Mouse (Mus musculus) heart, embryonic 14.5 days (tissue): Measurements from ENCODE around the gene Hsd3b1. TPM values are rescaled to one million over a fixed set of nuclear protein-coding genes. Genes with fewer than 3 reads are reported as not detected.

Experiments used
- ATAC-seq: fragments of 200-750 bp; cut with Nextera tagmentation; 2 replicates; pipeline ENCODE4 v1.8.0; 2017; ENCODE audit warnings: low read depth, moderate TSS enrichment; ENCODE audit not compliant: insufficient number of reproducible peaks, insufficient read depth, low FRiP score
- H3K27ac ChIP-seq, 2 experiments: fragments of 200-500 bp in 1 of 2; fragments of 300-500 bp in 1 of 2; sonication (generic) in 1 of 2; replicated peaks in 1 of 2; 2 replicates each; pipeline ENCODE4 v1.5.1; 2012 to 2014; ENCODE audit warnings: low read depth in 2 of 2, low read length in 2 of 2, control low read depth in 1 of 2, mild to moderate bottlenecking in 1 of 2, mixed read lengths in 1 of 2; ENCODE audit not compliant: control insufficient read depth in 1 of 2, insufficient read depth in 1 of 2
- H3K27me3 ChIP-seq: fragments of 300-500 bp; sonication (generic); 2 replicates; pipeline ENCODE4 v1.6.1; 2014; ENCODE audit warnings: mild to moderate bottlenecking, low read length, control low read depth; ENCODE audit not compliant: control insufficient read depth, insufficient read depth
- H3K36me3 ChIP-seq: fragments of 300-500 bp; sonication (generic); 2 replicates; pipeline ENCODE4 v1.6.1; 2014; ENCODE audit warnings: mild to moderate bottlenecking, control low read depth, low read length, mixed read lengths; ENCODE audit not compliant: control insufficient read depth, insufficient read depth
- H3K4me1 ChIP-seq, 2 experiments: fragments of 200-500 bp in 1 of 2; fragments of 300-500 bp in 1 of 2; sonication (generic) in 1 of 2; 2 replicates each; pipeline ENCODE4 v1.6.1; 2012 to 2014; ENCODE audit warnings: low read length in 2 of 2, control low read depth in 1 of 2, mixed read lengths in 1 of 2; ENCODE audit not compliant: control insufficient read depth in 2 of 2, insufficient read depth in 2 of 2
- H3K4me2 ChIP-seq: fragments of 300-500 bp; sonication (generic); 2 replicates; pipeline ENCODE4 v1.6.1; 2014; ENCODE audit warnings: mild to moderate bottlenecking, low read length
- H3K4me3 ChIP-seq, 2 experiments: fragments of 200-500 bp in 1 of 2; fragments of 300-500 bp in 1 of 2; sonication (generic) in 1 of 2; 2 replicates each; pipeline ENCODE4 v1.5.1; 2012 to 2014; ENCODE audit warnings: low read length in 2 of 2, mild to moderate bottlenecking in 2 of 2, control low read depth in 1 of 2, low read depth in 1 of 2, moderate library complexity in 1 of 2; ENCODE audit not compliant: control insufficient read depth in 1 of 2, insufficient read depth in 1 of 2
- H3K9ac ChIP-seq: fragments of 300-500 bp; sonication (generic); 2 replicates; pipeline ENCODE4 v1.6.1; 2014; ENCODE audit warnings: mild to moderate bottlenecking, low read length
- H3K9me3 ChIP-seq: fragments of 300-500 bp; sonication (generic); 2 replicates; pipeline ENCODE4 v1.6.1; 2016; ENCODE audit warnings: low read length, control low read depth; ENCODE audit not compliant: control insufficient read depth
- WGBS: fragments of 180-500 bp; shearing (Covaris S2); extraction: QIAGEN DNeasy Blood & Tissue Kit; methylation state at CpG from one replicate; pipeline ENCODE4 v1.1.7; 2014; 5-methylcytosine and 5-hydroxymethylcytosine counted together
- polyA plus RNA-seq: library from polyadenylated mRNA; unstranded; fragments of >200 nt; fragmentation: Nextera tagmentation; extraction: Ambion mirVana; gene quantifications from 2 replicates; pipeline ENCODE4 v1.2.1, GENCODE M21; 2014

Gene Hsd3b1
- 0.16 TPM in 1 of 2 replicates, not detected in the other for polyA plus RNA-seq

GRCm38 (mm10) chr3:98859576-98859975 is at the start of gene Hsd3b1:
Hsd3b1 (minus strand) TSS chr3:98859794.
- Histone ChIP-seq H3K4me3 (no peak within 1 kb of the TSS), H3K27ac (no peak within 1 kb of the TSS), H3K4me2 (no peak within 1 kb of the TSS), H3K9ac (no peak within 1 kb of the TSS), H3K27me3 (no peaks in the 10 kb centered on the region), H3K36me3 (no peaks in the 10 kb centered on the region), H3K4me1 (peaks cover 5 to 6% of the 10 kb centered on the region in 2 experiments; a peak in 3 of 4 replicates), H3K9me3 (no peaks in the 10 kb centered on the region)
- 91% methylated on average over 3 of the region's 3 CpGs for WGBS
- ATAC-seq, result no peak

GRCm38 (mm10) chr3:98897606-98898005 is 38.0 kb upstream of the Hsd3b1 start:
- 86% methylated on average over 2 of the region's 2 CpGs for WGBS
- Histone ChIP-seq H3K27me3 (no peaks in the 10 kb centered on the region), H3K9me3 (no peaks in the 10 kb centered on the region), H3K4me1 (no peaks in the 10 kb centered on the region), H3K9ac (no peak overlapping the region), H3K4me3 (no peak overlapping the region), H3K4me2 (no peak overlapping the region), H3K27ac (no peak overlapping the region), H3K36me3 (no peaks in the 10 kb centered on the region)
- no peak for ATAC-seq

- ATAC-seq, result no peak
- Histone ChIP-seq H3K9ac (no peak overlapping the region), H3K4me2 (peak overlapping the region; percentile 33), H3K4me1 (no peaks in the 10 kb centered on the region), H3K36me3 (no peaks in the 10 kb centered on the region), H3K27ac (no peak overlapping the region), H3K27me3 (no peaks in the 10 kb centered on the region), H3K4me3 (peak overlapping the region in 1 of 2 experiments; percentile 10; a peak in 2 of 4 replicates), H3K9me3 (no peaks in the 10 kb centered on the region)
- 43% methylated on average over 10 of the region's 10 CpGs for WGBS
Observed at GRCm38 (mm10) chr3:98895071-98895601, 35.5 kb upstream of the Hsd3b1 start.

- no peaks in the 10 kb centered on the region for H3K9me3 ChIP-seq
- WGBS, result 74% methylated on average over 3 of the region's 3 CpGs
Observed at GRCm38 (mm10) chr3:98893057-98893772, 33.6 kb upstream of the Hsd3b1 start, which contains the start of gene Hao2. Hao2 (minus strand) TSS chr3:98893239.

GRCm38 (mm10) chr3:98890430-98890829 is 30.8 kb upstream of the Hsd3b1 start:
- Histone ChIP-seq H3K4me1 (no peaks in the 10 kb centered on the region), H3K27me3 (no peaks in the 10 kb centered on the region), H3K9me3 (no peaks in the 10 kb centered on the region), H3K27ac (no peak overlapping the region), H3K4me3 (no peak overlapping the region), H3K36me3 (no peaks in the 10 kb centered on the region), H3K4me2 (no peak overlapping the region), H3K9ac (no peak overlapping the region)
- no peak for ATAC-seq
- 39% methylated on average over 4 of the region's 4 CpGs for WGBS

More at GRCm38 (mm10) chr3:98893057-98893772, 33.6 kb upstream of the Hsd3b1 start, which contains the start of gene Hao2:
- Histone ChIP-seq H3K9ac (no peak within 1 kb of the TSS), H3K36me3 (no peaks in the 10 kb centered on the region), H3K27me3 (no peaks in the 10 kb centered on the region), H3K4me1 (no peaks in the 10 kb centered on the region), H3K27ac (no peak within 1 kb of the TSS), H3K4me3 (no peak within 1 kb of the TSS), H3K4me2 (no peak within 1 kb of the TSS)
- ATAC-seq, result no peak

GRCm38 (mm10) chr3:98888206-98888605 is 28.6 kb upstream of the Hsd3b1 start:
- Histone ChIP-seq H3K4me3 (no peak overlapping the region), H3K27me3 (no peaks in the 10 kb centered on the region), H3K4me1 (no peaks in the 10 kb centered on the region), H3K27ac (no peak overlapping the region), H3K9ac (no peak overlapping the region), H3K4me2 (no peak overlapping the region), H3K9me3 (no peaks in the 10 kb centered on the region), H3K36me3 (no peaks in the 10 kb centered on the region)
- no peak for ATAC-seq
- 70% methylated on average over 2 of the region's 2 CpGs for WGBS

GRCm38 (mm10) chr3:98880831-98881230 is 21.2 kb upstream of the Hsd3b1 start:
- 90% methylated on average over 2 of the region's 2 CpGs for WGBS
- H3K4me2 ChIP-seq, result no peak overlapping the region
- ATAC-seq, result no peak

More at GRCm38 (mm10) chr3:98880831-98881230, 21.2 kb upstream of the Hsd3b1 start:
- H3K4me3 ChIP-seq, result no peak overlapping the region
- no peaks in the 10 kb centered on the region for H3K36me3 ChIP-seq
- no peak overlapping the region for H3K27ac ChIP-seq
- no peak overlapping the region for H3K9ac ChIP-seq
- H3K27me3 ChIP-seq, result no peaks in the 10 kb centered on the region
- no peaks in the 10 kb centered on the region for H3K4me1 ChIP-seq
- no peaks in the 10 kb centered on the region for H3K9me3 ChIP-seq
